Mouse (Mus musculus) MEL (cell line): ENCODE data around the gene Retnla. TPM values are rescaled to one million over a fixed set of nuclear protein-coding genes. Genes with fewer than 3 reads are reported as not detected.

Source experiments
- DNase-seq: peaks from one replicate; pipeline ENCODE4 v3.0.0; 2011; ENCODE audit warnings: low read depth, low spot score
- H3K27ac ChIP-seq: 2 replicates; pipeline ENCODE4 v1.5.1; 2012; ENCODE audit warnings: low read depth, mild to moderate bottlenecking, control low read depth, low read length, moderate library complexity; ENCODE audit not compliant: control insufficient read depth
- H3K27me3 ChIP-seq, 2 experiments: fragments of 150-350 bp in 1 of 2; sonication (generic) in 1 of 2; 2 replicates each; pipeline ENCODE4 v1.6.1; 2012; ENCODE audit warnings: low read length in 2 of 2, mild to moderate bottlenecking in 2 of 2, improper control_type of control experiment in 1 of 2, moderate library complexity in 1 of 2; ENCODE audit not compliant: insufficient read depth in 2 of 2, control insufficient read depth in 1 of 2
- H3K36me3 ChIP-seq, 2 experiments: 2 replicates each; pipeline ENCODE4 v1.6.1; 2012 to 2014; ENCODE audit warnings: low read length in 2 of 2, improper control_type of control experiment in 1 of 2, inconsistent platforms in 1 of 2, mild to moderate bottlenecking in 1 of 2; ENCODE audit not compliant: insufficient read depth in 2 of 2, control insufficient read depth in 1 of 2
- H3K4me1 ChIP-seq, 2 experiments: fragments of 150-350 bp in 1 of 2; sonication (generic) in 1 of 2; 2 replicates each; pipeline ENCODE4 v1.6.1; 2012; ENCODE audit warnings: low read length in 2 of 2, improper control_type of control experiment in 1 of 2, mild to moderate bottlenecking in 1 of 2; ENCODE audit not compliant: insufficient read depth in 2 of 2, control insufficient read depth in 1 of 2
- H3K4me3 ChIP-seq, 2 experiments: fragments of 150-350 bp in 1 of 2; sonication (generic) in 1 of 2; 2 replicates each; pipeline ENCODE4 v1.5.1; 2012; ENCODE audit warnings: low read depth in 2 of 2, low read length in 2 of 2, mild to moderate bottlenecking in 2 of 2, moderate library complexity in 2 of 2, control low read depth in 1 of 2, improper control_type of control experiment in 1 of 2; ENCODE audit not compliant: control insufficient read depth in 1 of 2, insufficient read depth in 1 of 2
- H3K79me2 ChIP-seq: 2 replicates; pipeline ENCODE4 v1.6.1; 2012; ENCODE audit warnings: mild to moderate bottlenecking, low read length, moderate library complexity; ENCODE audit not compliant: control insufficient read depth, poor library complexity, insufficient read depth
- H3K9ac ChIP-seq: 2 replicates; pipeline ENCODE4 v1.6.1; 2012; ENCODE audit warnings: low read depth, mild to moderate bottlenecking, control low read depth, low read length, moderate library complexity; ENCODE audit not compliant: control insufficient read depth, poor library complexity, severe bottlenecking
- H3K9me3 ChIP-seq: fragments of 150-350 bp; sonication (generic); replicated peaks from 2 replicates; pipeline ENCODE4 v1.6.1; 2012; ENCODE audit warnings: mild to moderate bottlenecking, low read length, improper control_type of control experiment, moderate library complexity; ENCODE audit not compliant: insufficient read depth
- BHLHE40 ChIP-seq: IDR thresholded peaks from 2 replicates; pipeline ENCODE4 v1.6.1; 2012; ENCODE audit warnings: low read depth, mild to moderate bottlenecking, inconsistent platforms, low read length, improper control_type of control experiment, borderline replicate concordance
- CHD1 ChIP-seq: IDR thresholded peaks from 2 replicates; pipeline ENCODE4 v1.6.1; 2012; ENCODE audit warnings: low read depth, mild to moderate bottlenecking, inconsistent platforms, low read length, improper control_type of control experiment
- CHD2 ChIP-seq: IDR thresholded peaks from 2 replicates; pipeline ENCODE4 v1.6.1; 2011; ENCODE audit warnings: low read length, improper control_type of control experiment
- CTCF ChIP-seq, 3 experiments: IDR thresholded peaks in 2 of 3; conservative IDR thresholded peaks in 1 of 3; 2 replicates each; pipeline ENCODE4 v1.5.1; 2011 to 2012; ENCODE audit warnings: low read length in 3 of 3, low read depth in 2 of 3, mild to moderate bottlenecking in 2 of 3, improper control_type of control experiment in 1 of 3, inconsistent platforms in 1 of 3, mixed read lengths in 1 of 3, moderate library complexity in 1 of 3; ENCODE audit not compliant: control insufficient read depth in 1 of 3, insufficient read depth in 1 of 3, poor library complexity in 1 of 3, severe bottlenecking in 1 of 3
- E2F4 ChIP-seq: IDR thresholded peaks from 2 replicates; pipeline ENCODE4 v1.6.1; 2011; ENCODE audit warnings: low read depth, low read length, improper control_type of control experiment, borderline replicate concordance
- ELF1 ChIP-seq: IDR thresholded peaks from 2 replicates; pipeline ENCODE4 v1.6.1; 2014; ENCODE audit warnings: low read depth, mild to moderate bottlenecking, inconsistent platforms, low read length, improper control_type of control experiment, moderate library complexity
- EP300 ChIP-seq, 2 experiments: IDR thresholded peaks; 2 replicates each; pipeline ENCODE4 v1.6.1; 2011; ENCODE audit warnings: improper control_type of control experiment in 2 of 2, low read length in 2 of 2, low read depth in 1 of 2, mild to moderate bottlenecking in 1 of 2
- GABPA ChIP-seq: IDR thresholded peaks from 2 replicates; pipeline ENCODE4 v1.6.1; 2012; ENCODE audit warnings: low read depth, mild to moderate bottlenecking, inconsistent platforms, low read length, improper control_type of control experiment, moderate library complexity
- GATA1 ChIP-seq: IDR thresholded peaks from 2 replicates; pipeline ENCODE4 v1.6.1; 2011; ENCODE audit warnings: low read depth, low read length, improper control_type of control experiment
- HCFC1 ChIP-seq: IDR thresholded peaks from 2 replicates; pipeline ENCODE4 v1.6.1; 2012; ENCODE audit warnings: low read depth, mild to moderate bottlenecking, inconsistent platforms, low read length, improper control_type of control experiment, moderate library complexity
- JUND ChIP-seq: IDR thresholded peaks from 2 replicates; pipeline ENCODE4 v1.6.1; 2011; ENCODE audit warnings: low read depth, mild to moderate bottlenecking, improper control_type of control experiment, low read length
- KAT2A ChIP-seq: conservative IDR thresholded peaks from 2 replicates; pipeline ENCODE4 v1.6.1; 2012; ENCODE audit warnings: low read depth, low read length, improper control_type of control experiment, inconsistent platforms
- MAFK ChIP-seq: IDR thresholded peaks from 2 replicates; pipeline ENCODE4 v1.6.1; 2011; ENCODE audit warnings: low read depth, mild to moderate bottlenecking, low read length, improper control_type of control experiment, borderline replicate concordance
- MAZ ChIP-seq: IDR thresholded peaks from 2 replicates; pipeline ENCODE4 v1.6.1; 2012; ENCODE audit warnings: low read depth, mild to moderate bottlenecking, inconsistent platforms, low read length, improper control_type of control experiment
- MEF2A ChIP-seq: IDR thresholded peaks from 2 replicates; pipeline ENCODE4 v1.6.1; 2014; ENCODE audit warnings: low read depth, mild to moderate bottlenecking, inconsistent platforms, low read length, improper control_type of control experiment; ENCODE audit not compliant: poor library complexity, insufficient replicate concordance, severe bottlenecking; ENCODE audit errors: extremely low read depth
- MXI1 ChIP-seq: IDR thresholded peaks from 2 replicates; pipeline ENCODE4 v1.6.1; 2011; ENCODE audit warnings: mild to moderate bottlenecking, low read depth, low read length, improper control_type of control experiment
- NELFE ChIP-seq: IDR thresholded peaks from 2 replicates; pipeline ENCODE4 v1.6.1; 2011; ENCODE audit warnings: low read depth, low read length, improper control_type of control experiment
- NRF1 ChIP-seq: IDR thresholded peaks from 2 replicates; pipeline ENCODE4 v1.6.1; 2014; ENCODE audit warnings: low read depth, mild to moderate bottlenecking, inconsistent platforms, low read length, improper control_type of control experiment, moderate library complexity; ENCODE audit not compliant: poor library complexity, insufficient read depth, severe bottlenecking
- POLR2A ChIP-seq, 2 experiments: IDR thresholded peaks; 2 replicates each; pipeline ENCODE4 v1.6.1; 2011 to 2012; ENCODE audit warnings: low read length in 2 of 2, mild to moderate bottlenecking in 2 of 2, control low read depth in 1 of 2, improper control_type of control experiment in 1 of 2, low read depth in 1 of 2, moderate library complexity in 1 of 2; ENCODE audit not compliant: control insufficient read depth in 1 of 2, insufficient read depth in 1 of 2, poor library complexity in 1 of 2
- POLR2AphosphoS2 ChIP-seq: IDR thresholded peaks from 2 replicates; pipeline ENCODE4 v1.6.1; 2011; ENCODE audit warnings: low read length, improper control_type of control experiment
- RAD21 ChIP-seq: IDR thresholded peaks from 2 replicates; pipeline ENCODE4 v1.6.1; 2011; ENCODE audit warnings: mild to moderate bottlenecking, low read depth, low read length, improper control_type of control experiment
- RCOR1 ChIP-seq: IDR thresholded peaks from 2 replicates; pipeline ENCODE4 v1.6.1; 2012; ENCODE audit warnings: low read depth, mild to moderate bottlenecking, inconsistent platforms, low read length, improper control_type of control experiment
- SIN3A ChIP-seq: IDR thresholded peaks from 2 replicates; pipeline ENCODE4 v1.6.1; 2012; ENCODE audit warnings: low read length, improper control_type of control experiment, inconsistent platforms
- SMC3 ChIP-seq: IDR thresholded peaks from 2 replicates; pipeline ENCODE4 v1.6.1; 2011; ENCODE audit warnings: low read depth, low read length, improper control_type of control experiment
- TAL1 ChIP-seq: IDR thresholded peaks from 2 replicates; pipeline ENCODE4 v1.6.1; 2012; ENCODE audit warnings: mild to moderate bottlenecking, inconsistent platforms, low read length, moderate library complexity, mixed read lengths
- TBP ChIP-seq: IDR thresholded peaks from 2 replicates; pipeline ENCODE4 v1.8.0; 2011; ENCODE audit warnings: low read depth, low read length, improper control_type of control experiment
- UBTF ChIP-seq: IDR thresholded peaks from 2 replicates; pipeline ENCODE4 v1.6.1; 2012; ENCODE audit warnings: low read depth, mild to moderate bottlenecking, inconsistent platforms, low read length, improper control_type of control experiment, moderate library complexity, borderline replicate concordance; ENCODE audit not compliant: insufficient read depth
- USF1 ChIP-seq: IDR thresholded peaks from 2 replicates; pipeline ENCODE4 v1.6.1; 2014; ENCODE audit warnings: low read depth, mild to moderate bottlenecking, inconsistent platforms, low read length, improper control_type of control experiment, moderate library complexity
- USF2 ChIP-seq, 2 experiments: IDR thresholded peaks; 2 replicates each; pipeline ENCODE4 v1.6.1; 2011 to 2012; ENCODE audit warnings: improper control_type of control experiment in 2 of 2, low read length in 2 of 2, borderline replicate concordance in 1 of 2, inconsistent platforms in 1 of 2, low read depth in 1 of 2, mild to moderate bottlenecking in 1 of 2; ENCODE audit not compliant: insufficient read depth in 1 of 2
- ZC3H11A ChIP-seq: IDR thresholded peaks from 2 replicates; pipeline ENCODE4 v1.6.1; 2012; ENCODE audit warnings: low read depth, mild to moderate bottlenecking, inconsistent platforms, low read length, improper control_type of control experiment
- ZKSCAN1 ChIP-seq: IDR thresholded peaks from 2 replicates; pipeline ENCODE4 v1.6.1; 2012; ENCODE audit warnings: low read depth, mild to moderate bottlenecking, inconsistent platforms, low read length, improper control_type of control experiment, moderate library complexity
- ZMIZ1 ChIP-seq: IDR thresholded peaks from 2 replicates; pipeline ENCODE4 v1.6.1; 2012; ENCODE audit warnings: low read depth, mild to moderate bottlenecking, inconsistent platforms, low read length, improper control_type of control experiment, moderate library complexity
- polyA plus RNA-seq, 2 experiments: library from polyadenylated mRNA; stranded (reverse) in 1 of 2; unstranded in 1 of 2; fragments of >175 nt in 1 of 2; fragments of >200 nt in 1 of 2; gene quantifications; 2 replicates each; pipeline versions ENCODE4 v1.2.1 to v1.2.4; 2012; ENCODE audit warnings: low replicate concordance in 2 of 2, low read depth in 1 of 2; ENCODE audit not compliant: insufficient read length in 2 of 2, insufficient read depth in 1 of 2, missing spikeins in 1 of 2
- total RNA-seq: library from RNA; depleted of rRNA; stranded (reverse); fragments of 300-350 nt; gene quantifications from 2 replicates; pipeline ENCODE4 v1.2.3, GENCODE M21; 2012

The Retnla gene
- total and polyA plus RNA-seq, 3 experiments, result not detected

GRCm38 (mm10) chr16:48805412-48805811 is 36.9 kb upstream of the Retnla start:
- H3K4me3 ChIP-seq, result no peak overlapping the region
- no peak overlapping the region for H3K9ac ChIP-seq
- no peak overlapping the region for H3K27ac ChIP-seq
- H3K4me1 ChIP-seq, result no peaks in the 10 kb centered on the region
- no peaks in the 10 kb centered on the region for H3K27me3 ChIP-seq
- no peak for DNase-seq
- no peaks in the 10 kb centered on the region for H3K9me3 ChIP-seq
- no peaks in the 10 kb centered on the region for H3K36me3 ChIP-seq
- H3K79me2 ChIP-seq, result no peaks in the 10 kb centered on the region
- TF ChIP-seq USF2 (IDR thresholded peaks at IDR 0.05; ENCODE audit: borderline replicate concordance in 1 of 2, insufficient read depth in 1 of 2, low read depth in 1 of 2, low read length in 2 of 2) (no peak), HCFC1 (no peak), BHLHE40 (no peak), ZC3H11A (no peak), ZMIZ1 (no peak), ELF1 (no peak), EP300 (IDR thresholded peaks at IDR 0.05; ENCODE audit: low read depth in 1 of 2, low read length in 2 of 2) (no peak), TBP (no peak), SMC3 (no peak), MAZ (no peak), JUND (no peak), RCOR1 (no peak), MAFK (no peak), GATA1 (no peak), MXI1 (no peak), TAL1 (no peak), SIN3A (no peak), POLR2AphosphoS2 (no peak), GABPA (no peak)
- TF ChIP-seq, all 39 proteins: peak for 0

DNA sequence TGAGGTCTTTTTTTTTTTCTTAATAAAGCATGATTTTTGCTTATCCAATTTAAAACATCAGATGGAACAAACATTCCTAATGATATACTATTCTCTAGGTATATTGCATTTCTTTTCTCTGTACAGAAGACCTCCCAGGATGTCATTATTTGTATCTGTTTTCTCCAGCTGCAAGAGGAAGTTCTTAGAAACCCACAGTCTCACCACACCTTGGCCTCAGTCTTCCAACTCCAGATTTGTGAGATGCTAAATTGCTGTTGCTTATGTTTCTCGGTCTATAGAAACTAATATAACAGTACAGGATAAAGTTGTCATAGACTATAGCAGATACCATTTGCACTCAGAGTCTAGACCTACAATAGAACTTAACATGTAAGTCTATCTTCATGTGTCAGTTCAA is 35.8 kb upstream of the Retnla start:
- Histone ChIP-seq H3K9me3 (no peaks in the 10 kb centered on the region), H3K4me3 (no peak overlapping the region), H3K27me3 (no peaks in the 10 kb centered on the region), H3K9ac (no peak overlapping the region), H3K27ac (no peak overlapping the region), H3K4me1 (no peaks in the 10 kb centered on the region), H3K79me2 (no peaks in the 10 kb centered on the region), H3K36me3 (no peaks in the 10 kb centered on the region)
- TF ChIP-seq ZKSCAN1 (no peak), E2F4 (no peak), KAT2A (no peak), ZC3H11A (no peak), MEF2A (no peak), CTCF (IDR thresholded peaks at IDR 0.05 in 2 of 3, conservative IDR thresholded peaks at IDR 0.05 in 1 of 3; ENCODE audit: control insufficient read depth in 1 of 3, insufficient read depth in 1 of 3, low read depth in 2 of 3, low read length in 3 of 3, poor library complexity in 1 of 3, severe bottlenecking in 1 of 3) (no peak), USF1 (no peak), MXI1 (no peak), SMC3 (no peak), NELFE (no peak), ZMIZ1 (no peak), RAD21 (no peak), NRF1 (no peak), GABPA (no peak), UBTF (no peak), POLR2A (IDR thresholded peaks at IDR 0.05; ENCODE audit: control insufficient read depth in 1 of 2, insufficient read depth in 1 of 2, low read depth in 1 of 2, low read length in 2 of 2, poor library complexity in 1 of 2) (no peak), CHD2 (no peak), TAL1 (no peak), CHD1 (no peak), SIN3A (no peak)
- DNase-seq, result no peak
